Mouse (Mus musculus) embryonic fibroblast, embryonic 13.5 days (primary cell): ENCODE measurements around the gene Abca4. TPM values are rescaled to one million over a fixed set of nuclear protein-coding genes. Genes with fewer than 3 reads are reported as not detected.

Source experiments
- H3K27ac ChIP-seq: 2 replicates; pipeline ENCODE4 v1.5.1; 2012; ENCODE audit warnings: low read length, control low read depth, inconsistent platforms; ENCODE audit not compliant: insufficient read depth
- H3K4me1 ChIP-seq: 2 replicates; pipeline ENCODE4 v1.6.1; 2011; ENCODE audit warnings: low read length; ENCODE audit not compliant: control insufficient read depth, insufficient read depth
- H3K4me3 ChIP-seq: 2 replicates; pipeline ENCODE4 v1.5.1; 2011; ENCODE audit warnings: mild to moderate bottlenecking, control low read depth, low read length; ENCODE audit not compliant: insufficient read depth
- CTCF ChIP-seq: IDR thresholded peaks from 2 replicates; pipeline ENCODE4 v1.5.1; 2011; ENCODE audit warnings: mild to moderate bottlenecking, control low read depth, low read length, moderate library complexity, borderline replicate concordance; ENCODE audit not compliant: insufficient read depth
- POLR2A ChIP-seq: IDR thresholded peaks from 2 replicates; pipeline ENCODE4 v1.6.1; 2011; ENCODE audit warnings: low read depth, mild to moderate bottlenecking, control low read depth, low read length, moderate library complexity
- polyA plus RNA-seq: library from polyadenylated mRNA; stranded (reverse); fragments of >200 nt; gene quantifications from 2 replicates; pipeline ENCODE4 v1.2.4, GENCODE M21; 2011; ENCODE audit warnings: low read depth; ENCODE audit not compliant: missing spikeins, insufficient read length

Abca4 gene
- polyA plus RNA-seq = 0.68 and 0.80 TPM in 2 replicates

DNA sequence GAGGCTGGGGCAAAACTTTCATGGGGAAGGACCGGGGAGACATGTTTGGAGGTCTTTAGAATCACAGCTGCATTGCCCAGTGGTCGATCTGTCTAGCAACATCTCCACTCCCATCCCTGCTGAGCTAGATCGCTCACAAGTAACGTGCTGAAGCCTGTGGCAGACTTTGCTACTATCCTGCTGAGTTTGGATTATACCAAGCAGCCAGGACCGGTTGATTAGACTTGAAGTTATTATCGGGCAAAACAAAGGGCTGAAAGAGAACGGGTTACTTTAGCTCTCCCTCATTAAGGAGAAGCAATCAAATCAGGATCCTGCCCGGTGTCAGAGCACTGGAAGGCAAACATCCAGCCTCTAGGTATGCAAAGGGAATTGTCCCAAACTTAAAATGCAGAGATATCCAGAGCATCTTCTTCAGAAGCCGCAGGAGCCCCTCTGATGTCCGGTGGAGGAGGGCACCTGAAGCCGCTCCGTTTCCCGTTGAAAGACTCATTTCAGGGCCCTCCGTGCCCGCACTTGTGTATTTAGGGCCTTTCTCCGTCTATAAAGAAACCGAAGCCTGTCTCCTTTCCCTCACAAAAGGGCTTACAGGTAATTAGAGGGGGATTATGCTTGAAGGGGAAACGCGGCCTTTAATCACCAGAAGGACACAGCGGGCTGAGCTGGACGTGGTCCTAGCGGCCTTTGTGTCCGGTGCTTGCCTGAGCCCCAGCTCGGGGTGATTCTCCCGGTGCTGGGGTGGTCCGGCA lies at the start of gene Abca4:
Abca4 (plus strand) TSS at position 645 of the 749 bp plus-strand sequence.
- peaks cover 22% of the 10 kb centered on the region for H3K4me1 ChIP-seq
- TF ChIP-seq CTCF = no peak
- TF ChIP-seq POLR2A = no peak
- H3K4me3 ChIP-seq = no peak within 1 kb of the TSS
- peak within 1 kb of the TSS; percentile 25; the same call in 1 of the 2 replicates for H3K27ac ChIP-seq

- no peak overlapping the region for H3K4me3 ChIP-seq
- TF ChIP-seq CTCF = no peak
- peaks cover 9% of the 10 kb centered on the region for H3K4me1 ChIP-seq
- 0 out of 2 replicates have a peak overlapping the region, but pooled peaks have one; percentile 35 for H3K27ac ChIP-seq
Observed at GRCm38 (mm10) chr3:121995125-121995524, 49.1 kb upstream of the Abca4 start.

DNA sequence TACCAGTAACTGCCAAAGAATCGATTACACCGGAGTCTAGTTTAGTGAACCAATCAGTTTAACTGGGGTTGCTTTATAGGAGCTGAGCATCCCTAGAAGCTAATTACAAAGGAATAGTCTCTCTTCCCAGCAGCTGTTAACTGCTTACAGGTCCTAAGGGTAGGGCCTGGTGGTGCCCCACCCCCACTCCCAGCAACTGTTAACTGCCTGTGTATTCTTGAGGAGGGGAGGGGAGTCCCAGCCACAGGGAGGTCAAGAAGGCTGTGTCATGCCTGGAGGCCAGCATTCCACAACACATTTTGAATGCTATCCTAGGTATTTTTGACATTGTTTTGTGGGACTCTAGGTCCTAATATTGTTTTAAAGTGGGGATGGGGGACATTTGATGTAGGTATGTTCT lies 44.3 kb upstream of the Abca4 start:
- TF ChIP-seq POLR2A = no peak
- Histone ChIP-seq H3K27ac (no peak overlapping the region), H3K4me1 (peaks cover 13% of the 10 kb centered on the region), H3K4me3 (no peak overlapping the region)

GRCm38 (mm10) chr3:122001568-122001967 lies 42.7 kb upstream of the Abca4 start:
- TF ChIP-seq POLR2A (no peak), CTCF (no peak)
- peaks cover 8% of the 10 kb centered on the region for H3K4me1 ChIP-seq
- H3K4me3 ChIP-seq = no peak overlapping the region
- no peak overlapping the region for H3K27ac ChIP-seq

GRCm38 (mm10) chr3:122009818-122010217 lies 34.4 kb upstream of the Abca4 start:
- no peak for TF ChIP-seq CTCF
- no peak for TF ChIP-seq POLR2A
- H3K27ac ChIP-seq = peak overlapping the region; percentile 70

GRCm38 (mm10) chr3:122010292-122010691 lies 34.0 kb upstream of the Abca4 start:
- Histone ChIP-seq H3K27ac (peak overlapping the region; percentile 70), H3K4me1 (peaks cover 10% of the 10 kb centered on the region), H3K4me3 (no peak overlapping the region)
- no peak for TF ChIP-seq CTCF
- TF ChIP-seq POLR2A = no peak

More at GRCm38 (mm10) chr3:122009818-122010217, 34.4 kb upstream of the Abca4 start:
- H3K4me1 ChIP-seq = peaks cover 10% of the 10 kb centered on the region
- H3K4me3 ChIP-seq = no peak overlapping the region

DNA sequence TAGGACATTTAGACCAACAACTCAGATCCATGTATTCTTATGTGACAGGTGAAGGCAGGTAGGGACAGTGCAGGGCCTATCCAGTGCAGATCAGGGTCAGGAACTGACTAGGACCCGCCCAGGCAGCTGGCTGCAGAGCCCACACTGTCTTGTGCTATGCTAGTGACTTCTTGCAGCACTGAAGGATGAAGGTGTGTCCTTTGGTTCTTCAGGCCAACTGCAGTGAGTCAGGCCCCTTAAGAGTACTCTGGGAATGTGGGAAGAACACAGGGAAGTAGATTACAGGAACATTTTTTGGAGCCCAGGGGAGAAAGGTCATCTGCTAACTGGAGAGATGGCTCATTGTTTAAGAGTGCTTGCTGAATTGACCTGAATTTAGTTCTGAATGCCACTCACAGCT lies 31.8 kb upstream of the Abca4 start:
- Histone ChIP-seq H3K4me3 (no peak overlapping the region), H3K4me1 (peaks cover 10% of the 10 kb centered on the region), H3K27ac (no peak overlapping the region)
- TF ChIP-seq CTCF (no peak), POLR2A (no peak)

- Histone ChIP-seq H3K27ac (no peak overlapping the region), H3K4me3 (no peak overlapping the region), H3K4me1 (no peaks in the 10 kb centered on the region)
- TF ChIP-seq CTCF (no peak), POLR2A (no peak)
Observed at GRCm38 (mm10) chr3:122018421-122018820, 25.8 kb upstream of the Abca4 start.

DNA sequence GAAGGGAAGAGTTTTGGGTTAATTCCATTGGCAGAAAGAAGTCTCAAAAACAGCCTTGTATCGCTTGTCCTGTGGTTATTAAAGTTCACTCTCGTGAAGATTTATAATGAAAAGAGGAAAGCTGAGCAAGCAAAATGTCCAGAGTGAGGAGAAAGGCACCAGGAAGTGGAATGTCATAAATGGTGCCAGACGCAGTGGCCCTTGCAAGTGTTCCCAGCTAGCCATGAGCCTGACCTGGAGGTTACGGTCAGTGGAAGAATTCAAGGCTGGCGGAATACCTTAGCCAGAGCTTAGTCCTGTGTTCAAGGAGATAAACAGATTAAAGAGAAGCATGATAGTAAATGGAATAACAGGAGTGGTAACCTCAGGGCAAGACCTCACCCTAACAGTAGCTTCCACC lies 25.1 kb upstream of the Abca4 start:
- Histone ChIP-seq H3K27ac (no peak overlapping the region), H3K4me3 (no peak overlapping the region), H3K4me1 (no peaks in the 10 kb centered on the region)
- TF ChIP-seq CTCF (no peak), POLR2A (no peak)

DNA sequence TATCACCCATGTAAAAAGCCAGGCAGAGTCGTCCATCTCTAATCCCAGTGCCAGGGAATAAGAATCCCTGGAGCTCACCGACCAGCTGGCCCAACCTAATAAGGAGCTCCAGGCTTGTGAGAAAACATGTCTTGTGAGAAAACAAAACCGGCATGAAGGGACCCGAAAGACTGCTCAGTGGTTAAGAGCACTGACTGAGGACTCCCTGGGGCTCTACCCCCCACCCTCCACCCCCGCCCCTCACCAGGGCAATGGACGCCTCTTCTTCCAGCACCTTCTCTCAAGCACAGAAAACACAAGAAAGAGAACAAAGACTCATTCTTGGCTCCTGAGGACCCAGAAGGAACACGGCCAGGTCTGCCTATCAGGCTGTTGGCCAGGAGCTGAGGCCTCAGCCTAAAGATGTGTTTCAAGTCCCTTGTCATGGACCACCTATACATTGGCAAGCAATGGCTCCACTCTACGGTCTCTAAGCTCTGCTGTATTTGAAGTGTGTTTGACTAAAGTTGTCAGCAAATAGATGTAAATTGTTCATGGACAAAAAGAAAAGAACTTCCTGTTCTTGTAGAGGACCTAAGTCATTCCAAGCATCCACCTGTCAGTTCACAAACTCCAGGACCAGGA lies 23.1 kb upstream of the Abca4 start:
- Histone ChIP-seq H3K4me3 (no peak overlapping the region), H3K4me1 (no peaks in the 10 kb centered on the region), H3K27ac (no peak overlapping the region)
- TF ChIP-seq CTCF = no peak
- no peak for TF ChIP-seq POLR2A

- Histone ChIP-seq H3K27ac (no peak overlapping the region), H3K4me1 (no peaks in the 10 kb centered on the region), H3K4me3 (no peak overlapping the region)
- TF ChIP-seq POLR2A (no peak), CTCF (no peak)
Observed at GRCm38 (mm10) chr3:122022355-122022754, 21.9 kb upstream of the Abca4 start.
